Mouse (Mus musculus) layer of hippocampus, adult 18-20 months (tissue): Measurements from ENCODE around the gene Mrps27. TPM values are rescaled to one million over a fixed set of nuclear protein-coding genes. Genes with fewer than 3 reads are reported as not detected.
A peak's percentile ranks its signal among the peaks of the same experiment; 100 is the strongest.

ENCODE experiments used
- DNase-seq, 2 experiments: peaks; one replicate each; pipeline ENCODE4 v3.0.0; 2022; ENCODE audit warnings: low spot score in 2 of 2
- total RNA-seq, 2 experiments: library from RNA; stranded (reverse); gene quantifications; 2 replicates each; pipeline ENCODE4 v1.2.3; 2021

The Mrps27 gene
- total RNA-seq, 2 experiments from 2014 or later, result 26.5 to 29.9 TPM

DNA sequence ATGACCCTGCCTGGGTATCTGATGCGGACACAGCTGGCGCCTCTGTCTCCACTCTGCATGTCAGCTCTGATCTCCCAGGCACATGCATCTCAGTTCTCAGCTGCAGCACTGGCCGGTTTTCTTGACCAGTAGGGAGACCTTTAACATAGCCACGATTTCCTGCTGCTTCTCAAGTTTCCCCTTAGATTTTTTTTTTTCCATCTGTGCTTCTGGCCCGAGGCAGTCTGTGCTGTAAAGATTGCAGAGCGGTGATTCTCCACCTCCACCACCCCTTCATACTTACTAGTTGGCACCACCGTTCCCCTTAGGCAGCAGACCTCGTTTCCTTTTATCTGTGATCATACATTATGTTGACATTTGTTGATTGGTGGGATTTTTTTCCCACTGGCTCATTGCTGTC lies 6.6 kb downstream of the Mrps27 start:
- no peak for DNase-seq

DNA sequence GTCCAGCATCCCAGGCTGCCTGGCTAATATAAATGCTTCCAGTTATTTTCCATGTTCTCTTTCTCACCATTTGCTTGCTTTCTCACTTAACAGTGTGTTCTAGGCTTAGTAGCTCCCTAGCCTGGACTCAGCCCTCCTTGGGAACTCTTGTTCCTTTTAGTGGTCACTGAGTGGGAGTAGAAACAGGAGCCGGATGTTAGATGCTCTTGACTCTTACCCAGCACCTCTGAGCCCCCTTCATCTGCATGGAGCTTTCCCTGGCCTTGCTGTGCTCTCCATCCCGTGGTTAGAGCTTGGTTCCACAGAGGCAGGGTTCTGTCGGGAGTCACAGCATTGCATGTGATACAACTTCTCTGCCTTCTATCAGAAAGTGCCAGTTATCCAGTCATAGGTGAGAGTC lies 7.0 kb downstream of the Mrps27 start:
- DNase-seq, result no peak

DNA sequence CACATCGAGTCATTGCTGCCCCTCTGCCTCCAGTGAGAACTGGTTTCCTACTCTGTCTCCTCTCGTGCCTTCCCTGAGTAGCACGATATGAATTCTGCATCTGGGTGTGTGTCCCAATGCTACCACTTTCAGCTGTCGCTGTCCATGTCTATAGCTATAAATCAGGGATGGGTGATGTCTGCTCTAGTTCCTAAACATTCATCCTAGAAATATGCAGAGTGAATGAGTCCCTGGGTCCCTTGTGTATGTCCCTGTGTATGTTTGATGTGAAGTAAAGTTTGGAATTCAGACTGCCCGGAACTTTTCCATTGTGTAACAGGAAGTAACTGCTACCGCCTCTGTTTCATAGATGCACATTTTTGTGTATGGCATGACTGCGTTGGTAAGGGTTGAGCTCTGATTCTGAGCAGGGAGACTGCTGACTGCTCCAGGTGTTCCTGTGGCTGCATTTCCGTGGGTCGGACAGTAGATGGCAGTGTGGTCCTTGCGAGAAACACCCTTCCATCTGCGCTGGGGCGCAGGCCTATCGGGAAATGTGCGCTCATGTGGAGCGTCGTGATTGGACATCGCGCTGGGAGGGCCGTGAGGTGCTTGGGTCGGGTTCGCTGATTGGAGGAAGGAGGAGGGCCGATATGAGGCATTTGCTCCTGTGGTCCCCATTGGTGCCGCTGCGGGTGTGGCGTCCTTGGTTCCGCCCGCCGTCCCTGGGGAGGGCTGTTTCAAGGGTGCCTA lies 8.3 kb downstream of the Mrps27 start:
- DNase-seq, result peak; percentile 96 to 98

DNA sequence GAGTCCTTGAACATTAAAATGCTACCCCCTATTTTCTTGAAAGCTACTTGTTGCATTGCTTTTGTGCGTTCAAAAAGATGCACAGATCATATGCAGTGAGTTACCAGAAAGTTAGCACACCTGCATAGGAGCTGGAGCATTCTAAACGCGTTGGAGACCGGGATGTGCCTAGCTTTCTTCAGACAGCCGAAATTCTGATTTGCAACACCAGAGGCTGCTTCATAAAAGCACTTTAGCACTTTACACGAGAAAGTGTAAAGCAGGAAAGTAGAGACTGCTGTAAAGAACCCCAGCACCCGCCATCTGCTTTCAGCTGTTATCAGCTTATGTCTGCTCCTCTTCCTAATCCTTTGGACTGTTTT lies 8.9 kb downstream of the Mrps27 start:
- no peak for DNase-seq

DNA sequence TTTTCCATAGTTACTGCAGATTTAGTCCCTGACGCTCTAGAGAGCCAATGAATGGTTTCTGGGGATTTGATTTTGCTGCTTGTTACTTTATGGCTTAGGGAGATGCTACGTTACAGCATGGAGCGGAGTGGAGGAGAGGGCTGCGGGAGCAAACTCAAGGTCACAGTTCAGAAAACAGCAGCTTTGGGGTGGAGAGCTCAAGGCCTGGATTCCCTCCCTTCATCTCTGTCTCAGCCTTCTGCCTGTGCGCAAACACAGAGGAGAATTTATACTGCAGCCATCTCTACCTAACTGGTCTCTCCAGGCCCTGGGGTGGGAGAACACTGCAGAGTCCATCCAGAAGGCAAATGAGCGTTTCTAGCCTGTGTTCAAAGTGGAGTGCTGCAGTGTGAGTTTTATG lies 10.5 kb downstream of the Mrps27 start:
- DNase-seq, result no peak

DNA sequence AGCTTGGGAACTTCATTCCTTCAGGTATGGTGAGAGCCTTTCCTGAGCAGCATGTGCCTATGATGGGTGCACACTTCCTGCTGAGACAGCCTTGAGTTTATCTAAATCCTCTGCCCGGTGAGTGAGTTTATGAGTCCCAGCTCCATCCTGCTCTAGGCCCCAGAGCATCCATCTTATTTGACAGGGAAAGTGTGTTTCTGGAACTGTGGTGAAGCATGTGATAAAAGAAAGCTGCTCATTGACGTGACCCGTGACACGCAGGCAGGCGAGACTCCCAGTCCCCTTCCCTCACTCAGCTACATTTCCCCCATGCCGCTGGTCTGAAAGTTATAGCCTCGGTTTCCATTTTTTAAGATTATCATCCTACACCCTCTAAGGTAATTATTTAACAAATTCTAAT lies 11.3 kb downstream of the Mrps27 start:
- no peak for DNase-seq

DNA sequence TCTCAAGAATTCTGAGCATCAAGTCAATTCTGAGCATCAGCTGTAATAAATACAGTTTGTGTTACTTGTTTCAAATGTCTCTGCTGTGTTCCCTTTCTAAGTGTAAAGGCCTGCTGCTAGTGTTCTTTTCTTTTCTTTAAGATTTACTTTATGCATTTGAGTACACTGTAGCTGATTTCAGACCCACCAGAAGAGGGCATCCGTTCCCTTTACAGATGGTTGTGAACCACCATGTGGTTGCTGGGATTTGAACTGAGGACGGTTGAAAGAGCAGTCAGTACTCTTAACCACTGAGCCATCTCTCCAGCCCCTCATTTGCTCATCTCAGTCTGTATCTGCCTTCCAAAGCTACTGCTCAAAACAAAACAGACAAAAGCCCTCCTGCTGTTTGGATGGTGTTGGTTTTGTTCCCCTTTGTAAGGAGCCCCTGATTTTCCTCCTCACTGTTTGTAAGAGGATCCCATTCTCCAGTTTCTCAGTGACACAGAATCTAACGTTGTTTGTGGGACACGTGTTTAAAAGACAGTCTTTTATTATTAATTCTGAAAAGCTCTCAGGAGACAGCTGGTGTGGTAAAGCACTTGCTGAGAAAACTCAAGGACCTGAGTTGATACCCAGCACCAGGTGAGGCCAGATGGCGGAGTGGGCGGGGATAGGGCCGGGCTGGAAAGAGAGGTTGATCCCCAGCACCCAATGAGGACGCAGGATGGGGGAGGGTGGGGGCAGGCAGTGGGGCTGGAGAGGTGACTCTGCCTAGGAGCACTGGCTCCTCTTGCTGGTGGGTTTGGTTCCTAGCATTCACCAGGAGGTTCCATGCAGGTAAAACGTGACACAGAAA lies 12.1 kb downstream of the Mrps27 start:
- DNase-seq, result no peak

DNA sequence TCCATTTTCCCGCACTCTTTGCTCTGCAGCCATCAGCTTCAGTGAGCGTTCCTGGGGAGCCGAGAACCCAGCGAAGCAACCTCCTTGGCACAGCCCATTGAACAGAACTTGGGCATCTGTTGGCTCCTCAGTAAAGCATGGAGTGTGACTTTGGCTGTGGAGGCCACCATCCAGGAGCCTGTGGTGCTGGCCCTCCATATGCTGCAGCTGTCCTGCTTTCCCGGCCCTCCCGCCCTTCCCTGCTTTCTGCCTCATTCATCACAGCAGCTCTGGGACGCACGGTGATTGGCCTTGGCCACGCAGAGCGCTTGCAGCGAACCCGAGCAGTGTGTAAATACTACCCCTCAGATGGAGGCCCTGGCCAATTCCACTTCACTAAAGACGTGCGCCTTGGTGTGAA lies 14.3 kb downstream of the Mrps27 start:
- no peak for DNase-seq

DNA sequence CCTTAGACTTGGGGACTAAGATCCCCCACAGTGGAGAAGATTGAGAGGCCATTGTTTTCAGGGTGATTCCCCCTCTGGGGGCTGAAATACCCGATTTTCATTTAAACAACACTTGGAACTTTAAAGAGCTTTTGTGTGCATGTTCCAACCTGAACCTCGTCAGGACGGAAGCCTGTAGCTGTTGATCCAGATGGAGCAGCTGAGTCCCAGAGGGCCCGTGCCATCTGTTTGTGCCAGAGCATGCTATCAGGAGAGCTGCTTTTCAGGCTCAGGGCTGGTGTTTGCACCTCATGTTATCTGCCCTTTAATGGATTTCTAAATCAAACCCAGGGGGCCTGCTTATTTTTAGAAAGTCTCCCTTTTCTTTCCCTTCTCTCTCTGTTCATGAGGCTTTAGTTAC lies 19.3 kb downstream of the Mrps27 start:
- DNase-seq, result peak; percentile 63 to 83

DNA sequence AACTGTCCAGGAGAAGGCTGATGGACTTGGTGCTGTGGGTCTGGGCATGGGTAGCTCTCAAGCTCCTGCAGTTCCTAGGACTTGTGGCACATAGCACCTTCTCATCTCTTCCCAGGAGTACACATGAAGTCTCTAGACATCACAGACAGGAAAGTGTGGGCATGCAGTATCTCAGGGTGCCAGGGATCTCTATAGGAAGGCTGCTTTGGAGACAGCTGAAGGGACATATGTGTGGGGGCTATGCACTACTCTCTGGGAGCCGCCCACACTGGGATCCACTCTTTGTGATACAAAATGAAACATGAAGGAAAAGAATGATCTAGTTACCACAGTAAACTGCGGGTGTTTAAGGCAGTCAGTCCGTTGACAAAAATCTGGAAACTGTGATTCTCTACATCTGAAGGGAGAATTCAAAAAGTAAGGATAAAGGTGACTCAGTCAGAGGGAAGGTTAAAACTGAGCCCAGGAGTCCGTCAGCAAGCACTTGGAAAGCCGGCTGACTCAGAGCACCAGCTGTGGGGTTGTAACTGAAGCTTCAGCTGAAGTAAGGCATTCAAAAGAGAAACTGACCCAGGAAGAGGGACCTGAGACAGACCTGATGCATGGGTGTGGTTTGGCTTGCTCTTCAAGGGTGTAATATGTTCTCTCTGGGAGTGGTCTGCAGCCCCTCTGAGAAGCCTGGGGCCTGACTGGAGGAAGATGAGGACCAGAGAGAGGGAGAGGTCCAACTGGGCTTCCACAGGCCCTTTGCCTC lies 22.0 kb downstream of the Mrps27 start:
- DNase-seq, result peak; percentile 86 to 95

DNA sequence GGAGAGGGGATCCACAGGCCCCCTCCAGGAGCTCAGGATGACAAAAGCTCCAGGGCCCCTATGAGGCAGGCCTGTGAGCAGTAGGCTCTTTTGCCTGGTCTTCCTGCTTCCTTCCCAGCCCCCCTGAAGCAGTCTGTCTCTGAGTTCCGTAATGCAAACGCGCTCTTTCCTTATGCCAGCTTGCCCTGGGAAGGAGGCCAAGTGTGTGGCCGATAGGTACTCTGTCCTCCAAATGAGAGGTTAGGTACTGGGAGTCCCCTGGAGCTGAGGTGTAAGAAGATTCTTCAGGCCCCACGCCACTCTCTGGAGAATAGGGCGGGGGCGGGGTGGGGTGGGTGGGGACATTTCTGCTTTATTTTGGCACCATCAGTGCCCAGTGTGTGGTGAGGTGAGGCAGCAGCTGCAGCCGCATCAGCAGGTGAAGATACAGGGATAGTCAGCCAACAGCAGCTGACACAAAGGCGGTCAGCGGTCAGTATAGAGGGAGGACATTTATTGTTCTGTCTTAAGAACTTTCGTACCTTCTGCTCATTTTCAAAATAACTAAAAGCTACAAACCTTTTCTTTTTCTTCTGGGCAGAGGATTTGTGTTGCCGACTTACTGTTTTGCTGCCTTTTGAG lies 23.1 kb downstream of the Mrps27 start:
- DNase-seq, result no peak

DNA sequence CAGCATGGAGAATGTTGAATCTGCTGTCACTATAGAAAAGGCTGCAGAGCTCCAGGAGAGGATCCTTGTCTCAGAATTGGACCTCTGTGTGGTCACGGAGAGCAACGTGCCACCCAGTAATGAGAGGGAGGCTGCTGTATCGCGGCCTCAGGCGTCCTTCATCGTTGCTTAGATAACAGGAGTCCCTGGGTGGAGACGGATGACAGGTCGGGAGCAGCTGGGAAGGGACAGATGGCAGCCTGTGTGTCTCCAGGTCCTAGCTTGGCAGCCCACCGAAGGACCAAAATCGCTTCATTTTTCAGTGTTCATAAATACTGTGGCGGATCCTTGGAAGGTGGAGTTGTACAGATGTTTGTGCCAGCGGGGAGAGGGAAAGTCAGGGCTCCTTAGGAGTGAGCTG lies 24.5 kb downstream of the Mrps27 start:
- DNase-seq, result no peak

DNA sequence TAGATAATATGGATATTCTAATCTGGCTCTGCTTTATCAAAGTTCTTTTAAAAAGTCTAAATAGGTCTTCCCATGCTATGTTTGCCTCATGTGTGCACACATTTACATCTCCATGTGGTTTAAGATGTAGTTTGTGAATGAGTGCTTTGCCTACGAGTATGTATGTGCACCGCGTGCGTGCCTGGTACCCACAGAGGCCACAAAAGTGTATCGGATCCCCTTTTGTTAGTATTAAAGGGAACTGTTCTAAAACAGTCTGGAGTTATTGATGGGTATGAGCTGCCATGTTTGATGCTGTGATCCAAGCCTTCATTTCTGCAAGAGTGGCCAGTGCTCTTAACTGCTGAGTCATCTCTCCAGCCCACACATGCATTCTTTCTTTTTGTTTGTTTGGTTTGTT lies 26.7 kb downstream of the Mrps27 start:
- DNase-seq, result no peak

DNA sequence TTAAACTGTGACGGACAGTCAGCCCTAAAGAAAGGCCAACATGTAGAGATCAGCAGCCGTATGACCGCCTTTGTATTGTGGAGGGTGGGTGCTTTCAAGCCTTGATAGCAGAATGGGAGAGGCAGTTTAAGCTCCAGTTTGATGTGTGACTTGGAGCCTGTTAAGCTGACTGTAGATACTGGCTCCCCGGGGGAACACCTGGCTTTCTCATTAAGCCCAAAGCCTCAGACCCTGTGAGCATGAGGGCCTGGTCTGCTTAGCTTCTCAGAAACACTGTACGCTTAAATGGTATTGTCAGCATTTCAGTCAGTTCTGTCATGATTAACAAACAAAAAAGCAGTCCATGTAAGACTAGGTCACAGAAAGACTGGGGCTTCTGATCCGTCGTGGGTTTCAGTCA lies 29.1 kb downstream of the Mrps27 start:
- no peak for DNase-seq

DNA sequence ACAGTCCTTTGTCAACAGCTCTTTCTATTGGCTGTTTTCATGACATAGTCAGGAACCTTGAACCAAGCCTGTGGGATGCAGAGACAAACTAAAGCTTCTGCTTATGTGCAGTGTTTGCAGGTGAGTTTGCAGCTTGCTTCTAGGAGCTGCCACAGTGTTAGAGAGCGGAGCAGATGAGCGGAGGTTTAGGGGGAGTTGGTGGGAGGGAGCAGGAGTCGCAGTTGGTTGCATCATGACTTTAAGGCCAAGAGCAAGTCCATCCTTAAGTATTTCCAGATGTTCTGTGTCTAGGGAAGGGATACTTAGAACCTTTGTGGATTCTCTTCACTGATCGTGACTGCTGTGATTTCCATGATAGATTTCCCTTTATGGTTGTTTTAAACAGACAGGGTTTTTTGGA lies 29.6 kb downstream of the Mrps27 start:
- DNase-seq, result no peak

DNA sequence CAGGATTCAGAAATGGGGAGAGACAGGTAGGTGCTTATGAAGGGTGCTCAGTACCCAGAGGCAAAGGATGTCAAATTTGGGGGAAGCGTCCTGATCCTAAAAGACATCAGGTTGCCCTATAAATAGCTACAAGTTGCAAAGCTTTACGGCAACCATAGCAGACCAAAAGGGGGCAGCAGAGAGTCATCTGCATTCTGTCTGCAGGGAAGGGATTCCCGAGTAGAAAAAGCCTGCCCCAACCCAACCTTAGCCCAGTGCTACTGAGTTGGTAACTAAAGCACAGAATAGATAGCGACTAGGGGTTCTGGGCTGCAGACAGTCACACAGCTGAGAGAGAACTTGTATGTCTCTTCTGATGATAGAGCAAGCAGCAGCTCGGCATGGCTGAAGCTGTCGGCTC lies 31.0 kb downstream of the Mrps27 start:
- DNase-seq, result peak; percentile 49 to 89

DNA sequence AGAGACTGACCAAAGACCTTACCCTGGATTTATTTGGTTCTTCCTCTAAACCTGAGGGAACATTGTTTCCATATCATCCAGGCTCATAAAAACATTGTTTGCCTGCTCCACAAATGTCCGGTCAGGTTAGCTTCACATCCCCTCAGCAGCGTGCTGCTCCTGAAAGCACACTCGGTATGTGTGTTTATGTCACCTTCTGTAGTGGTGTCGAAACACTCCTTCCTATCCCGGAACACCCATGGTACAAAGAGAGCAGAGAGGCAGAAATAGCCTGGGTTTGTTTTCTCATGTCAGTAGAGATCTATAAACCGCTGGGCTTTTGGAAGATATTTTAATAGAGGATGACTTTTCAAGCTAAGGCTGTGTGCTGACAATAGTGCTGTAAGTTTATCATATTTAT lies 32.5 kb downstream of the Mrps27 start:
- DNase-seq, result no peak

DNA sequence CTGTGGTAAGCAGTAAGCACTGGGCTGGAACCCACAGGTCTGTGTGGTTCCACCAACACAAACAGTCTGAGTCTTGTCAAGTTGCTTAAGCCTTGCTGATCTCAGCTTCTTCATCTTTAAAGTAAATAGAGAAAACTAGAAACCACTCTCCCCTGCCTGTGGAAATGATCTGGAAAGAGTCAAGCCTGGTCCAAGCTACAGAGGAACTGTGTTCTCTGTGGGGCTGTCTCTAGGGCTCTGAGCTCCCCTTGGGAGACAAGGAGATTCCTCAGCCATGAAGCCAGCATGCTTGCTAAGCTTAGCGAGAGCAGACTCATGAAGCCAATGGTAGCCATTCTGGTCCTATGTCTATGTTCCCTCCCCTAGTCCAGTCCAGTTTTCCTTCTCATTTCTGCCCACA lies 33.6 kb downstream of the Mrps27 start:
- no peak for DNase-seq

DNA sequence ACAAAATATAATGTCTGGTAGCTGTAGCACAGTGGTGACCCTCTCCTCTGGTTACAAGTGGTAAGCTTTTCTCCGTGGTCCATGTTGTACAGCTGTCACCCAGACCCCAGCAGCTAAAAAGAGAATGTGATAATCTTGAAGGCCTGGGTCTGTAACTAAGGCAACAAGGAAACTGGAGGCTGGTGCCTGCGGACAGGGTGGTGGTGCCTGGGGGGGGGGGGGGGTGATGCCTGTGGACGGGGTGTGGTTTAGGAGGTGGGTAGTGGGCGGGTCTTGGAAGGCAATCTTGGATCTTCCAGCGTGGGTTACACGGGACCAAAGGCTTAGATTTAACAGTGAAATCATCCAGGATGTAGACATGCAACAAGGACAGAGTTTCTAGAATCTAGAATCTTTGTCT lies 37.8 kb downstream of the Mrps27 start:
- no peak for DNase-seq

DNA sequence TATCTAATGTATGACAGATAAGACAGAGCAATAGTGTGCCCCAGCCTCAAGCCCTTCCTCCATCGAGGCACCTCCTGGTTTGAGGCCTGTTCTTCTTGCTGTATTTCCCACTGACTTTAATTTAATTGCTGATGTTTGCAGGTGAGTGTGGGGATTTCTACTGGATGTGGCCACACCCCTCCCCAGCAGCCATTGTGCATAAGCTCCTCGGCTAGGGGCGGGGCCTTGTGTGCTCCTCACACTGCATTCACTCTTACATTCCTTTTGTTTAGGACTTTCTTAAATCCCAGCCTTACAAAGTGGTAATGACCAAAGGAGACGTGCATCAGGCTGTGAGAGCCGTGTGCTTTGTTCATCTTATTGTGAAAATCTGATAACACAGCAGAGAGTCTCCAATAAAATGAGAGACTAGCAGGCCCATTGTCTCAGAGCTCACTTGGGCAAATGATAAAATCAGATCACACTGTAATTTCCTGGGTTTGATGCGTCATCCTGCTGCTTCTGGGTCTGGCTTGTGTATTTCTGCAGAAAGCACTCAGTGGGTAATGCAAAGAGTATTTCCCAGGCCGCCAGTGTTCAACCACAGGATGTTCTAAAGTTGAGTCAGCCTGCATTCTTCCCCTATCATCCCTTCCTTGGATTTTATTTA lies 40.1 kb downstream of the Mrps27 start:
- no peak for DNase-seq

DNA sequence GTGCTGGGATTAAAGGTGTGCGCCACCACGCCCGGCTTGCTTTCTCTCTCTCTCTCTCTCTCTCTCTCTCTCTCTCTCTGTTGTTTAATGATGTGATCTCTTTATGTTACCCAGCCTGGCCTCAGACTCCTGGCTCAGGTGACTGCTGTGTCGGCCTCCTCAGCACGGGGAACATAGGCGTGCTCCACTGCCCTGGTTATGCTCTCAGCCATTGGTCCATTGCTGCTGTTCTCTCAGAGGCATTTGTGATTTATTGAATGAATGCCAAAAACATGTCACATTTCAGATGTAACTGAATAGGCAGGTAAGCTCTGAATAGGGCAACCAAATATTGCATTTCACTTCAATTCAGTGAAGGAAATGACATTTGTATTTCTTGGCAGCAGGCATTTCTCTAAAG lies 41.3 kb downstream of the Mrps27 start:
- DNase-seq, result no peak
